Mouse (Mus musculus) activated CD4-positive, CD25-positive, alpha-beta regulatory T cell (primary cell): ENCODE data around the gene Fam189b. TPM values are rescaled to one million over a fixed set of nuclear protein-coding genes. Genes with fewer than 3 reads are reported as not detected.

Experiments
- polyA plus RNA-seq, 2 experiments: library from polyadenylated mRNA; unstranded; fragments of 100-300 nt; shearing (Covaris generic); gene quantifications; one replicate each; pipeline ENCODE4 v1.2.1; 2017

Fam189b gene
- polyA plus RNA-seq: 100 to 1,000 TPM; 134 to 154 TPM

GRCm38 (mm10) chr3:89183058-89183958, at the start of gene Fam189b:
Fam189b (plus strand) TSS chr3:89183143.

GRCm38 (mm10) chr3:89135958-89136357, 47.0 kb upstream of the Fam189b start, which contains the start of gene Pklr:
Pklr (plus strand) TSS chr3:89136142.

GRCm38 (mm10) chr3:89159616-89160344, 23.2 kb upstream of the Fam189b start, which contains the start of gene Hcn3:
Hcn3 (minus strand) TSS chr3:89160196.

GRCm38 (mm10) chr3:89164506-89165267, 18.3 kb upstream of the Fam189b start, which contains the start of gene Clk2:
Clk2 (plus strand) TSS chr3:89164795.

GRCm38 (mm10) chr3:89177242-89178106, 5.5 kb upstream of the Fam189b start, which contains the start of gene Scamp3:
Scamp3 (plus strand) TSS chr3:89177473.

GRCm38 (mm10) chr3:89202253-89203141, 19.6 kb downstream of the Fam189b start, which contains the start of gene Gba:
Gba (plus strand) TSS chr3:89202928.

GRCm38 (mm10) chr3:89214681-89215411, 31.9 kb downstream of the Fam189b start, which contains the start of gene Thbs3:
Thbs3 (plus strand) TSS chr3:89215180.

GRCm38 (mm10) chr3:89226900-89227299, 44.0 kb downstream of the Fam189b start, which contains the start of gene Mtx1:
Mtx1 (minus strand) TSS chr3:89227088.

GRCm38 (mm10) chr3:89228836-89229235, 45.9 kb downstream of the Fam189b start, which contains the start of gene Muc1:
Muc1 (plus strand) TSS chr3:89229057.

Other genes starting within 250 kb of the Fam189b start
- 10 to 100 TPM; 25.4 to 26.9 TPM for gene Ash1l, start 232.5 kb upstream of the Fam189b start, polyA plus RNA-seq
- gene Dap3, start 232.0 kb upstream of the Fam189b start, polyA plus RNA-seq: 100 to 1,000 TPM; 170 to 191 TPM
- gene Rusc1, start 89.8 kb upstream of the Fam189b start, polyA plus RNA-seq: 10 to 100 TPM; 35.1 to 42.7 TPM
- gene Gm43738, start 82.0 kb upstream of the Fam189b start, polyA plus RNA-seq: not detected
- 10 to 100 TPM; 61.8 to 62.2 TPM for gene Fdps, start 81.2 kb upstream of the Fam189b start, polyA plus RNA-seq
- not detected for gene Pklr, start 47.0 kb upstream of the Fam189b start, polyA plus RNA-seq
- gene Hcn3, start 22.9 kb upstream of the Fam189b start, polyA plus RNA-seq: 1 to 10 TPM in 1 of 2 experiments, under 1 TPM in 1; 0.21 to 1.6 TPM
- 10 to 100 TPM; 88.4 to 94.5 TPM for gene Clk2, start 18.3 kb upstream of the Fam189b start, polyA plus RNA-seq
- gene Scamp3, start 5.7 kb upstream of the Fam189b start, polyA plus RNA-seq: 100 to 1,000 TPM; 255 to 261 TPM
- 100 to 1,000 TPM; 105 to 146 TPM for gene Gba, start 19.8 kb downstream of the Fam189b start, polyA plus RNA-seq
- 1 to 10 TPM in 1 of 2 experiments, under 1 TPM in 1; 0.90 to 4.0 TPM for gene Thbs3, start 32.0 kb downstream of the Fam189b start, polyA plus RNA-seq
- 100 to 1,000 TPM in 1 of 2 experiments, 10 to 100 TPM in 1; 89.5 to 127 TPM for gene Mtx1, start 43.9 kb downstream of the Fam189b start, polyA plus RNA-seq
- gene Muc1, start 45.9 kb downstream of the Fam189b start, polyA plus RNA-seq: 1 to 10 TPM; 1.0 to 7.1 TPM
- gene Krtcap2, start 62.8 kb downstream of the Fam189b start, polyA plus RNA-seq: 100 to 1,000 TPM; 225 to 294 TPM
- gene Trim46, start 63.2 kb downstream of the Fam189b start, polyA plus RNA-seq: 1 to 10 TPM; 1.6 to 4.9 TPM
- 100 to 1,000 TPM in 1 of 2 experiments, 10 to 100 TPM in 1; 81.3 to 120 TPM for gene Dpm3, start 76.2 kb downstream of the Fam189b start, polyA plus RNA-seq
- gene Slc50a1, start 87.4 kb downstream of the Fam189b start, polyA plus RNA-seq: 100 to 1,000 TPM; 210 to 250 TPM
- not detected for gene Efna1, start 98.0 kb downstream of the Fam189b start, polyA plus RNA-seq
- under 1 TPM in 1 of 2 experiments, not detected in 1; 0.15 TPM for gene Efna3, start 139.8 kb downstream of the Fam189b start, polyA plus RNA-seq
- gene Efna4, start 154.9 kb downstream of the Fam189b start, polyA plus RNA-seq: 1 to 10 TPM in 1 of 2 experiments, under 1 TPM in 1; 0.79 to 1.4 TPM
- gene Adam15, start 166.9 kb downstream of the Fam189b start, polyA plus RNA-seq: 10 to 100 TPM; 10.1 to 23.0 TPM
- under 1 TPM; 0.13 to 0.32 TPM for gene Dcst2, start 178.8 kb downstream of the Fam189b start, polyA plus RNA-seq
- under 1 TPM in 1 of 2 experiments, not detected in 1; 0.47 TPM for gene Dcst1, start 182.1 kb downstream of the Fam189b start, polyA plus RNA-seq
- gene Zbtb7b, start 211.6 kb downstream of the Fam189b start, polyA plus RNA-seq: 10 to 100 TPM; 34.1 to 67.8 TPM
- gene Lenep, start 219.7 kb downstream of the Fam189b start, polyA plus RNA-seq: under 1 TPM; 0.37 to 0.44 TPM
- gene Flad1, start 228.7 kb downstream of the Fam189b start, polyA plus RNA-seq: 10 to 100 TPM; 47.1 to 56.8 TPM
- gene Cks1b, start 235.2 kb downstream of the Fam189b start, polyA plus RNA-seq: 10 to 100 TPM; 48.3 to 73.9 TPM
- 10 to 100 TPM; 64.1 to 73.7 TPM for gene Shc1, start 235.3 kb downstream of the Fam189b start, polyA plus RNA-seq
- 10 to 100 TPM; 51.9 to 61.8 TPM for gene Pygo2, start 247.1 kb downstream of the Fam189b start, polyA plus RNA-seq